Comparison of ENCODE assay signal across 18 mouse cellular contexts in genomic region chr3:17003136-17003535, GRCm38 (mm10).
DNase-seq lines count a peak whose midpoint lies in the region; ATAC-seq and TF ChIP-seq lines count a peak whose summit lies in the region.
"Had no signal": no experiment of that assay in that cellular context is flagged by ENCODE, and none has a peak within 500 bp of the region (broad histone marks: within the 10 kb centered on the region; RNA-seq: fewer than 3 reads in every experiment).

No protein-coding gene starts in this region.

- H3K4me1 ChIP-seq in hindbrain, embryonic 11.5 days (replicated peaks; ENCODE audit: control insufficient read depth, insufficient read depth, low read length) = no peaks in the 10 kb centered on the region
- no peaks in the 10 kb centered on the region for H3K4me1 ChIP-seq in hindbrain, embryonic 12.5 days
- H3K4me1 ChIP-seq: embryonic facial prominence, embryonic 12.5 days; limb, embryonic 13.5 days; liver, embryonic 15.5 days; neural tube, embryonic 13.5 days had no signal

- WGBS in hindbrain, embryonic 11.5 days = 75% methylated on average over 3 of the region's 3 CpGs
- WGBS in hindbrain, embryonic 12.5 days = 70% methylated on average over 3 of the region's 3 CpGs

- no peaks in the 10 kb centered on the region for H3K27me3 ChIP-seq in hindbrain, embryonic 11.5 days (ENCODE audit: control insufficient read depth, insufficient read depth, low read length)
- H3K27me3 ChIP-seq in hindbrain, embryonic 12.5 days = no peaks in the 10 kb centered on the region
- H3K27me3 ChIP-seq: embryonic facial prominence, embryonic 12.5 days; limb, embryonic 13.5 days; liver, embryonic 15.5 days; neural tube, embryonic 13.5 days had no signal

- no peak for TF ChIP-seq CTCF in brain, embryonic 14.5 days (IDR thresholded peaks at IDR 0.05; ENCODE audit: borderline replicate concordance, extremely low read depth, insufficient read depth, insufficient read length)

- no peak for ATAC-seq in hindbrain, embryonic 11.5 days (ENCODE audit: low FRiP score)
- ATAC-seq in hindbrain, embryonic 12.5 days (ENCODE audit: low FRiP score) = no peak
- ATAC-seq: lung, postnatal 0 days had no signal

- H3K4me2 ChIP-seq in hindbrain, embryonic 11.5 days (replicated peaks; ENCODE audit: low read depth, low read length) = no peak overlapping the region
- H3K4me2 ChIP-seq in hindbrain, embryonic 12.5 days (replicated peaks) = no peak overlapping the region
- H3K4me2 ChIP-seq: embryonic facial prominence, embryonic 12.5 days; limb, embryonic 13.5 days; liver, embryonic 15.5 days; neural tube, embryonic 13.5 days had no signal

- no peak overlapping the region for H3K27ac ChIP-seq in hindbrain, embryonic 11.5 days (ENCODE audit: low read depth, low read length)
- H3K27ac ChIP-seq in hindbrain, embryonic 12.5 days = no peak overlapping the region
- H3K27ac ChIP-seq: embryonic facial prominence, embryonic 12.5 days; limb, embryonic 13.5 days; liver, embryonic 15.5 days; neural tube, embryonic 13.5 days had no signal

- H3K36me3 ChIP-seq in hindbrain, embryonic 11.5 days (ENCODE audit: control insufficient read depth, insufficient read depth, low read length) = no peaks in the 10 kb centered on the region
- no peaks in the 10 kb centered on the region for H3K36me3 ChIP-seq in hindbrain, embryonic 12.5 days
- H3K36me3 ChIP-seq: embryonic facial prominence, embryonic 12.5 days; limb, embryonic 13.5 days; liver, embryonic 15.5 days; neural tube, embryonic 13.5 days had no signal

- no peak overlapping the region for H3K9ac ChIP-seq in hindbrain, embryonic 11.5 days (ENCODE audit: low read depth, low read length)
- no peak overlapping the region for H3K9ac ChIP-seq in hindbrain, embryonic 12.5 days
- H3K9ac ChIP-seq: embryonic facial prominence, embryonic 12.5 days; limb, embryonic 13.5 days; liver, embryonic 15.5 days; neural tube, embryonic 13.5 days had no signal

- no peak for TF ChIP-seq POLR2A in brain, embryonic 14.5 days (IDR thresholded peaks at IDR 0.05; ENCODE audit: borderline replicate concordance, extremely low read depth, insufficient read depth, insufficient read length, poor library complexity, severe bottlenecking)

- no peaks in the 10 kb centered on the region for H3K9me3 ChIP-seq in hindbrain, embryonic 11.5 days (ENCODE audit: control insufficient read depth, low read length)
- no peaks in the 10 kb centered on the region for H3K9me3 ChIP-seq in hindbrain, embryonic 12.5 days (replicated peaks)
- H3K9me3 ChIP-seq: embryonic facial prominence, embryonic 12.5 days; limb, embryonic 13.5 days; liver, embryonic 15.5 days; neural tube, embryonic 13.5 days had no signal

- DNase-seq in hindbrain, embryonic 11.5 days (ENCODE audit: low spot score) = peak; percentile 3
- peak; percentile 51 for DNase-seq in brain, embryonic 14.5 days (ENCODE audit: low read depth)
- peak; percentile 80 for DNase-seq in cerebellum, adult 9-10 months
- peak; percentile 8 for DNase-seq in mesoderm, embryonic 11.5 days (ENCODE audit: low read depth, low spot score)
- no peak for DNase-seq in adrenal gland, adult (ENCODE audit: inconsistent age in 2 of 2, low spot score in 1 of 2)
- no peak for DNase-seq in right cerebral cortex, postnatal 36 days (ENCODE audit: low spot score in 2 of 2)
- DNase-seq: adrenal gland, postnatal 25 days; B cell, adult 2 months; gastrocnemius, postnatal 14 days; kidney, adult 2 months; kidney, postnatal 36 days; layer of hippocampus, adult 9-11 months had no signal

- H3K4me3 ChIP-seq in hindbrain, embryonic 11.5 days (ENCODE audit: low read depth, low read length) = no peak overlapping the region
- no peak overlapping the region for H3K4me3 ChIP-seq in hindbrain, embryonic 12.5 days
- H3K4me3 ChIP-seq: embryonic facial prominence, embryonic 12.5 days; limb, embryonic 13.5 days; liver, embryonic 15.5 days; neural tube, embryonic 13.5 days had no signal

Comparison
In these comparisons a context has a peak if more than half of its experiments do, and no peak if none do; other contexts are left out.
1. DNase-seq: peak in hindbrain, embryonic 11.5 days (single experiment), brain, embryonic 14.5 days (single experiment), cerebellum, adult 9-10 months (single experiment) and mesoderm, embryonic 11.5 days (single experiment); none in adrenal gland, adult (0 of 2) and right cerebral cortex, postnatal 36 days (0 of 2).